Mouse (Mus musculus) gastrocnemius, postnatal 14 days (tissue): ENCODE measurements around the gene Usp34. TPM values are rescaled to one million over a fixed set of nuclear protein-coding genes. Genes with fewer than 3 reads are reported as not detected.
"Not testable (repeated sequence)": the region's sequence is repeated elsewhere in the genome, so short reads cannot be mapped to it uniquely, and the experiment has no call there.

ENCODE experiments used
- DNase-seq: peaks from one replicate; pipeline ENCODE4 v3.0.0; 2021; ENCODE audit warnings: mixed read lengths
- intact Hi-C: fragments of 180-260 bp; cut with DNase I; formaldehyde crosslinking; loops from one replicate; pipeline ENCODE4 v1.15.1; 2025; ENCODE audit warnings: low total_unique reads
- microRNA-seq, 2 experiments: library from miRNA; unstranded; fragments of <30 nt; microRNA quantifications; one replicate each; pipeline ENCODE4 v1.2.0; 2021
- total RNA-seq, 2 experiments: library from RNA; stranded (reverse); gene quantifications; 2 replicates each; pipeline ENCODE4 v1.2.3; 2021

The Usp34 gene
- total RNA-seq, 2 experiments from 2014 or later, result 31.6 to 31.7 TPM

DNA sequence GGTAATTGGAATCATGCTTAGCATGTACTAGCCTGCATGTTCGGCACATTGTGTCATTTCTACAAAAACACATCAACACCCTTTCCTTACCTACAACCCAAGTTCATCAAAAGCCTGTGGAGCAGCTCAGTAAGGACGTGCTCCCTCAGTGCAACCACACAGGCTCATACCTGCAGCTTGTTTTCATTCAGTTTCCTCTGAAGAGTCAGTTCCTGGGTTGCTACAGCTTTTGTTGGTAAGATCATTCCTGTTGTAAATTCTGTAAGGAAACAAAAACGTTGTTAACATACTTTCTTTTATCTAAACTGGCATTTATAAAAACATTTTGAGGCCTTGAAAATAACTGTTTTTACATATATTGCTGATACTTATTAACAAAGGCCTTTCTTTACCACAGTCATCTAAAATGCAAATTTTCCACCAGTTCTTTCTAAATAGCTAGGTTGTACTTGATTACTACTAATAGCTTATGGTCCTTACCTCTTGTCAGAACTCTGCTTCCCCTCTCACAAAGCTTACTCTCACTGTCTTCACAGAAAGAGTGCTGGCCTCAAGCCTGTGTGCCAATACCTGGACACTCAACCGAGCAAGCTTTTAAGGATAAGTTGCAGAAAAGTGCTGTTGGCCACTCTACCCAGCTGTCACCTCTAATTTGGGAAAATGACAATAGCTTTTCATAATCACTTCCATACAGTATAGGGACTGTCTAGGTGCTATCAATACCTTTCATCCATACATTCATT lies 185.5 kb downstream of the Usp34 start:
- intact Hi-C loops, result no loop called here
- no peak for DNase-seq

DNA sequence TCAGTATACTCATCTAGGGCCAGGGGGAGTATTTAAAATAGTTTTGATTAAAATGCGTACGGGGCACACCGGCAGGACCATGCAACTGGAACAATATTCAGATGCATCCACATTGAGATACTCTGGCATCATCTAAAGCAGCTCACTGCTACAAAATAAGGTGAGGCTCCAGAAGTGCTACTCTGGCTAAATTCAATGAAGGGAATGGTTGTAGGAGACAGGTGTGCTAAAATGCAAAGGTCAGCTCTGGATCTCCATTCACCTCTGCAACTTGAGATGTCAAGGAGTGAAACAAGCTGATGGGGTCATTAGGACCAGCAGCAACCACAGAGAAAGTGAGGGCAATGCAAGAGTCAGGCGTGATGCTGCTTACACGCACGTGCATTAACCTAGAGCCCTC lies 188.5 kb downstream of the Usp34 start:
- no peak for DNase-seq
- intact Hi-C loops, result no loop called here

DNA sequence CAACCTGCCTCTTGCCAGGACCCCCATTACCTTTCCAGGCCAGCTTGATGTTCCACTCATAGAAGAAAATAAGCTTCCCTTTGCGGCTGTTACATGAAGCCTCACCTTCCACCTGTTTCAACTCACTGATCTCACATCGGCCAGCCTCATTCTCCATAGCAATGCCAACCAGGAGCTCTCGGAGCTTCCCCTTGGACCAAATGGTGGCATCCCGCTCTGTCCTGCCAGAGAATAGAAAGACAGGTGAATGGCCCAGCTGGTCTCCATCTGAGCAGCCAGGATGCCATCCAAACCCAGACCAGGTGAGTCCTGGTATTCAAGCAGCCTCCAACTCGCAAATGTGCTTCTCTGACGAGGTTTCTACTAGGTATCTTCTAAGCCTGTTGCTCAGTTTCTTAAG lies 190.0 kb downstream of the Usp34 start:
- no peak for DNase-seq
- intact Hi-C loops, result no loop called here

DNA sequence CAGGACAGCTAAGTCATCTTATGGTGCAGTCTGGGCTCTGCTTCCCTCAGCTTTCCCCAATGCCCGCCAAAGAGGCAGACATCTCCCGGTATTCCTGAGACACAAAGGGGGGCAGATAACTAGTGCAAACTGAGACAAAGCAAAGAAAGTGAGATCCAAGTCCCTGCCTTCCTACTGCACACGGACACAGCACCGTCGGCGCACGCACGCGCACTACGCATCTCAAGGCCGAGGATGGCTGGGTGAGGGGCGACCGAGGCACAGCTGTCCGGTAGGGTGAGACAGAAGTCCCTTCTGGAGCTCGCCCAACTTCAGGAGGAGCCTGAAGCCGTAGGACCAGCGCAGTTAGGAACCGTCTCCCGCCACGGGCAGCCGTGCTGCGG lies 190.6 kb downstream of the Usp34 start:
- intact Hi-C loops, result no loop called here
- peak; percentile 70 for DNase-seq

DNA sequence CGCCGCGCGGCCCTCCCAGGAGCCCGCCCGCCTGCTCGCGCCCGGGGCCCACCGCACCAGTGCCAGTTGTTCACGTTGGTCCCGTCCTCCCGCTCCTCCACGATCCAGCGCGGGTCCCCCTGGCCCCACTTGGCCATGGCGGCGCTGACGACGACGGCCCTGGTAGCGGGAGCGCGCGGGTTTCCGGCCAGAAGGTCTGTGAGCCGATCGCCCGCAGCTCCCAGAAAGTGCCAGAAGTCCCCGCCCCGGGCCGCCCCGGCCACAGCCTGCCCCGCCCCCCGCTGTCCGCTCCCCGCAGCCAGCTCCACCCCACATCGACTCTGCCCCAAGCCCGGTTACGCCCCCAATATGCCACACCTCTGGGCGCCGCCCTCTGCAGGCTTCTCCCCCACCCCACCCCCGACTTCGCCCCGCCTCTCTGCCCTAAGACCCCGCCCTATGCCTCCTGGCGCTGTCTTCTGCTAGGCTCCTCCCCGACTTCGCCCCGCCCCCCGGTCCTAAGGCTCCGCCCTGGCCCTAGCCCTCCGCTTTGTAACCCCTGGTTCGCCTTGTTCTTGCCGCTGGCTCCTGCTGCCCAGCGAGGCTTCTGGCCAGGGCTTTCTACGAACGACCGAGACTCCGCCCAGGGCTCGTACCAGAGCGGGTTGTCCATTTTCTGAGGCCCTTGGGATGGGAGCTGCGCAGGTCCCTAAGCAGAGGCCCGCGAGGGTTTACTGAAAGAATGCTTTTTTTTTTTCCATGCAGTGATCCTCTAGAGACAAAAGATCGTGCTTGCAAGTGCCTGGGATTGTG lies 191.2 kb downstream of the Usp34 start, which contains the start of gene Ahsa2:
Ahsa2 (minus strand) TSS at position 313 of the 792 bp plus-strand sequence.
- peak; percentile 99 for DNase-seq
- intact Hi-C loops, result no loop called here

DNA sequence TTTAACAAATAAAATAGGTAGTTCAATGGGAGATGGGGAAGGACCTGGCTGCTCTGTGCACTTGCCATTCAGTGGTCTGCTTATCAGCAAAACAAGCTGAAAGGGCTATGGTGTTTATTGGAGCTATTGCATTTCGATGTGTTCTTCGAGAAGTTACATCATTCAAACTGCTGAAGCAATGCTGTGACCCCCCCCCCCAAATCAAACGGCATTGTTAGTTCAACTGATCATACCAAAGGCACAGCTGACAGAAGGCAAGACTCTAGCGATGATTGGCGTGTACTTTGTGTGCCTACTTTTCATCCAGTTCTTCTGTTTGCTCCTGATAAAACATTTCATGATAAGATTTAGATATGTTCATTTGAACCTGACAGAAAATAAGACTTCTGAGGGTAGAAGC lies 191.9 kb downstream of the Usp34 start:
- DNase-seq, result no peak
- intact Hi-C loops, result no loop called here

DNA sequence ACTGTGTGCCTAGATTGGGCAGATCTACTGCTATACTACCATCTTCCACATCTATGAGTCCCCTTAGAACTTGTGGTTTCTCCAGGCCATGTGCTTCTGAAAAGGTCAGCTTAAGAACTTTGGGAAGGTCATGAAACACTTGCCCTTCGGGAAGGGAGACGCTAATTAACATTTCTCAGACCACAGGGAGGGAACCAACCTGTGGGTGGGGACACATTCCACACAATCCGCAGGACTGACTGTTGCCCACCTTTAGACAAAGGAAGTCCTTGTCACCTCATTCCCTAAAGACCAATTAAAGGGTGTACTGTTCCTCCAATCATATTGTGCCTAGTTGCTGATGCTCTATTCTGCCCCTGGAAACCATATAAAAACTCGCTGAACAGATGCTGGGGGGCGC lies 198.1 kb downstream of the Usp34 start:
- intact Hi-C loops, result loop anchor here (5.0 kb wide), 1 partner anchor 58 kb away; no protein-coding TSS in a partner anchor
- not testable (repeated sequence) for DNase-seq

DNA sequence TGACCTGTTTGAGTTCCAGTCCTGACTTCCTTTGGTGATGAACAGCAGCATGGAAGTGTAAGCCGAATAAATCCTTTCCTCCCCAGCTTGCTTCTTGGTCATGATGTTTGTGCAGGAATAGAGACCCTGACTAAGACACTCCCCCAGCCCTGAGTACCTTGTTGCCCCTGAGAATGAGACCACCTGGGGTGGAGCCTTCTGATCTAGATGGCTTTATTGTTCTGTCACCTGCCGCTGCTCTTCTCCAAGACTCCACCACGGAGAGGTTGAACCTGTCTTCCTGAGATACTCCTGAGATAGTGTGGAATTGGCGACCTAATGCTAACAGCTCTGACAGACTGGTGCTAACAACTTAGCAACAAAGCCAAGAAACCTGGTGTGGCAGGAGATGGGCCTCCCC lies 208.1 kb downstream of the Usp34 start:
- intact Hi-C loops, DNase-seq: not testable (repeated sequence)

DNA sequence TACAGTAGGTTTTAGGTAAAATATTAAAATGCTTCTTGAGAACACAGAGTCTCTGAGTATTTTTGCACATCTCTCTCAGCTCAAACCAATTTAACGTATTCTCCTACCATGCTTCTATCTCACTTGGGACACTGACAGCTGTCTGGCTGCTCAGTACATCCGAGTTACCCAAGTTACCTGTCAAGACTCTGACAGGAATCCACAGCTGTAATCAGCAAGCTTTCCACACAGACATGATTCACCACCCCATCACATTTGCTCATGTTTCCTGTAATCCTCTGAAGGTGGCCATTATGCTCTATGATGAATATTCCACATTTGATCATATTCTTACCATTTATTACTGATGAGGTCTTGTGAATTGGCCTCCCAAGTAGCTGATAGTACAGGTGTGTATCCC lies 208.6 kb downstream of the Usp34 start:
- intact Hi-C loops, result no loop called here

DNA sequence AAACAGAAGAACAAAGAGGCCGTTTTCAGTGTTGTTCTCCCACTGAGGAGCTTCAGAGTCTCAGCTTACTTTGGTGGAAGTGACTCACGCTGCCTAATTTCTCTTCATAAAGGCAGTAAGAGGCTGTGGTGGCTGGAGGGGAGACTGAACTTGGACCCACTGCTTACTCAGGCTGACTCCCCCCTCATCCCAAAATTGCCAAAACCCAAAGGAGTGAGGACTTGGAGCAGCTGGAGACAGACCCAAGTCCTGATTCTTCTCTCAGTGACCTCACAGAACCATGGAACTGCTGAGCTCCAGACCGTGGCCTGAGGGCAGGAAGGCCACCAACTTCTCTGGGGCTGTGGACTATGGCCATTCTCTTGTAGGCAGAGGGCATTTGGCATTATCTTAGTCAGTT lies 212.3 kb downstream of the Usp34 start:
- intact Hi-C loops, result no loop called here

More for the DNA sequence above, 208.6 kb downstream of the Usp34 start:
- no peak for DNase-seq

DNA sequence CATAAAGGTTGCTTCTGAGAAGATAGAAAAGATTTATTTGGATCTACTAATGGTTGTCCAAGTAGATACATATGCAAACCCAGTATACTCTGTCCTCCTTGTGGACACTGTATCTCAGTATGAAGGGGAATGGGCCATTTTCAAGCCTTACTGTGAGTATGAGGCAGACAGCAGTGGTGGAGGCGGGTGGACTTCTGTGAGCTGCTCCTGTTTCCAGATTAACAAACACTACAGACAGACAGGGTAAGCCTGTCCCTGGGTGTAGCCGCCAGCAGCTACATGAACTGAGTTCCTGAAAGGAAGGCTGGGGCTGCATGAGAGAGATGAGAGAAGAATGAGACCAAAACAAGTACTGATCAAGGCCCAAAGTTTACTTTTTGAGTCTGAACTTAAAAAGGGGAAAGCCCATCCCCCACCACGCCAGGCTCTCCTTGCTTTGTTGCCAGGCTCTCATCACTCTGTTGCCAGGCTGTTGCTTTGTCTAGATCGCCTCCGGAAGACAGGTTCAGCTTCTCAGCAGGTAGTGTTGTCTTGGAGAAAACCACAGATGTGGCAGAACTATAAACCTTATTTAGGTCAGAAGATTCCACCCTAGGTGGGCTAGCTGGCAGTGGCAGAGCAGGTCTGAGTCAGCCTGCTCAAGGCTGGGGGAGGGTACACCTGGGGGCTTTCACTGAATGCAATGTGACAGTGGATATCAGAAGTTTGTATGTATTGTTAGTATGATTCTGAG lies 213.9 kb downstream of the Usp34 start, which contains the start of gene 1700093K21Rik:
1700093K21Rik (minus strand) TSS at position 683 of the 733 bp plus-strand sequence.
- no peak for DNase-seq

More for the DNA sequence above, 212.3 kb downstream of the Usp34 start:
- DNase-seq, result no peak

DNA sequence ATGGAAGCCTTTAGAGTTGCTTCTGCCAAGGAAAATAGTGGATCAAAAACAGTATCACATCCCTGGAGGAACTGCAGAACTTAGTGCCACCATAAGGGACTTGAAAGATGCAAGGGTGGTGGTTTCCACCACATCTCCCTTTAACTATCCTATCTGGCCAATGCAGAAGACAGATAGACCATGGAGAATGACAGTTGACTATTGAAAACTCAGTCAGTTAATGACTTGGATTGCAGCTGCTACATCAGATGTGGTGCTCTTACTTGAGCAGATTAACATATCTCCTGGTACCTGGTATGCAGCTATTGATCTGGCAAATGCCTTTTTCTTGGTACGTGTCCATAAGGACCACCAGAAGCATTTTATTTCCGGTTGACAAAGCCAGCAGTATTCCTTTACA lies 230.8 kb downstream of the Usp34 start:
- intact Hi-C loops, result no loop called here
- no peak for DNase-seq

More for the DNA sequence above, 213.9 kb downstream of the Usp34 start, which contains the start of gene 1700093K21Rik:
- intact Hi-C loops, result no loop called here

Small RNAs within 50 kb of the gene (microRNA-seq; reads per million reads assigned to microRNA genes)
- 0 reads per million in 2 experiments for gene Gm47279

Other genes with a start within 250 kb of the Usp34 start
- 10 to 100 TPM; 24.7 to 34.2 TPM for gene Xpo1, start 50.9 kb upstream of the Usp34 start, total RNA-seq
- gene Ahsa2, start 191.1 kb downstream of the Usp34 start, total RNA-seq, result 10 to 100 TPM; 31.0 to 37.2 TPM
- gene 1700093K21Rik, start 214.3 kb downstream of the Usp34 start, total RNA-seq, result not detected